Mouse (Mus musculus) cerebellum, adult (tissue): Measurements from ENCODE around the gene Ccn2.
"Not testable (repeated sequence)": the region's sequence is repeated elsewhere in the genome, so short reads cannot be mapped to it uniquely, and the experiment has no call there.

ENCODE experiments used
- ATAC-seq: cut with Nextera tagmentation; 2 replicates; pipeline ENCODE4 v1.9.2; 2017; ENCODE audit warnings: mild to moderate bottlenecking, moderate library complexity, mixed read lengths; ENCODE audit not compliant: insufficient number of reproducible peaks, low FRiP score, low TSS enrichment

Ccn2 gene

GRCm38 (mm10) chr10:24598693-24599092 is 3.5 kb downstream of the Ccn2 start:
- ATAC-seq: no peak

GRCm38 (mm10) chr10:24599802-24600201 is 4.6 kb downstream of the Ccn2 start:
- no peak for ATAC-seq

- no peak for ATAC-seq
Measured at GRCm38 (mm10) chr10:24603035-24603434, 7.8 kb downstream of the Ccn2 start.

- ATAC-seq: no peak
Measured at GRCm38 (mm10) chr10:24603727-24604126, 8.5 kb downstream of the Ccn2 start.

- no peak for ATAC-seq
Measured at GRCm38 (mm10) chr10:24609146-24609545, 13.9 kb downstream of the Ccn2 start.

- no peak for ATAC-seq
Measured at GRCm38 (mm10) chr10:24609766-24610165, 14.5 kb downstream of the Ccn2 start.

- ATAC-seq: no peak
Measured at GRCm38 (mm10) chr10:24614726-24615125, 19.5 kb downstream of the Ccn2 start.

- ATAC-seq: no peak
Measured at GRCm38 (mm10) chr10:24615799-24616198, 20.6 kb downstream of the Ccn2 start.

- not testable (repeated sequence) for ATAC-seq
Measured at GRCm38 (mm10) chr10:24616572-24616971, 21.3 kb downstream of the Ccn2 start.

GRCm38 (mm10) chr10:24621572-24621971 is 26.3 kb downstream of the Ccn2 start:
- ATAC-seq: no peak

GRCm38 (mm10) chr10:24622586-24622985 is 27.3 kb downstream of the Ccn2 start:
- ATAC-seq: no peak

GRCm38 (mm10) chr10:24625060-24625701 is 29.9 kb downstream of the Ccn2 start:
- no peak for ATAC-seq

GRCm38 (mm10) chr10:24627262-24627661 is 32.0 kb downstream of the Ccn2 start:
- no peak for ATAC-seq

- ATAC-seq: no peak
Measured at GRCm38 (mm10) chr10:24628466-24628865, 33.2 kb downstream of the Ccn2 start.

GRCm38 (mm10) chr10:24629086-24629720 is 34.0 kb downstream of the Ccn2 start:
- ATAC-seq: no peak

- ATAC-seq: peak; percentile 64; the same call in 1 of the 2 replicates
Measured at GRCm38 (mm10) chr10:24630469-24631081, 35.3 kb downstream of the Ccn2 start.

GRCm38 (mm10) chr10:24631122-24631521 is 35.9 kb downstream of the Ccn2 start:
- no peak for ATAC-seq

- ATAC-seq: no peak
Measured at GRCm38 (mm10) chr10:24634288-24634687, 39.0 kb downstream of the Ccn2 start.

GRCm38 (mm10) chr10:24635331-24635815 is 40.1 kb downstream of the Ccn2 start:
- ATAC-seq: no peak

- no peak for ATAC-seq
Measured at GRCm38 (mm10) chr10:24635884-24636283, 40.6 kb downstream of the Ccn2 start.

- ATAC-seq: no peak
Measured at GRCm38 (mm10) chr10:24636986-24637385, 41.7 kb downstream of the Ccn2 start.
